ENCODE assay signal across 8 mouse cellular contexts in the genomic region with DNA sequence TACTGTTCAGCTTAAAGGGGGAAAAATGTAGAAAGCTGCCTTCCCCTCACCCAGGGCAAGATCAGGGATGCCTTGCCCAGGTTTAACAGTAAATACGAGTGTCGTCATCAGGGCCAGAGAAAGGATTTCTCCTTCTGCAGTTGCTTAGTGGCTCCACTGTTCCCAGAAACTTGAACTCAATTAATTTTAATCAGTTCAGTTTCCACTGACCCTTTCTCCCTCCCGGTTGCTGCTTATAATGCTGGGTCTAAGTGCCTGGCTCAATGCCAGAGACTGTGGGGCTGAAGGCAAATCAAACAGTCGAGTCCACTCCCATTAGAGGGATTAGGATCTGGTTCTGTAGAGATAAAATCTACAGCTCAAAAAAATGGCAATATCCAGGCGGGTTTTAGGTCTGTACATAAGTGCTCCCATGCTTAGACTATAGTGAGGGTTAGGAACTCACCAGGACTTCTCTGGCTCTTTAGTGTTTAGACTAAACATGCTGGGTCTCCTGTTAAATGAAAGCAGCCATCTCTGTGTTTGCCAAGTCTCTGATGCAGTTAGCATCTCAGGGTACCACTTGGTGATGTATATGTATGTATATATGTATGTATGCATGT.
DNase-seq lines count a peak whose midpoint lies in the region; ATAC-seq and TF ChIP-seq lines count a peak whose summit lies in the region.
"Had no signal": no experiment of that assay in that cellular context is flagged by ENCODE, and none has a peak within 500 bp of the region (broad histone marks: within the 10 kb centered on the region; RNA-seq: fewer than 3 reads in every experiment).

No protein-coding gene starts in this region.

- no peak overlapping the region for H3K4me2 ChIP-seq in lung, postnatal 0 days (replicated peaks; ENCODE audit: low read depth, low read length)
- H3K4me2 ChIP-seq in forebrain, postnatal 0 days (ENCODE audit: low read depth), result no peak overlapping the region
- H3K4me2 ChIP-seq in limb, embryonic 11.5 days (ENCODE audit: low read depth, severe bottlenecking), result no peak overlapping the region
- H3K4me2 ChIP-seq in stomach, postnatal 0 days (replicated peaks; ENCODE audit: low read depth), result no peak overlapping the region
- H3K4me2 ChIP-seq: neural tube, embryonic 12.5 days had no signal

- no peak overlapping the region for H3K9ac ChIP-seq in lung, postnatal 0 days (replicated peaks; ENCODE audit: low read depth)
- no peak overlapping the region for H3K9ac ChIP-seq in forebrain, postnatal 0 days
- no peak overlapping the region for H3K9ac ChIP-seq in limb, embryonic 11.5 days (ENCODE audit: low read length)
- H3K9ac ChIP-seq in stomach, postnatal 0 days (ENCODE audit: low read length), result no peak overlapping the region
- H3K9ac ChIP-seq: neural tube, embryonic 12.5 days had no signal

- intact Hi-C loops in gastrocnemius, postnatal 14 days (cut with DNase I; ENCODE audit: low total_unique reads), result no loop called here

- H3K4me3 ChIP-seq in lung, postnatal 0 days (ENCODE audit: low read depth, low read length), result no peak overlapping the region
- H3K4me3 ChIP-seq in lung, adult 2 months (replicated peaks; ENCODE audit: extremely low read depth, low read depth, low read length), result no peak overlapping the region
- H3K4me3 ChIP-seq in forebrain, postnatal 0 days (ENCODE audit: low read depth, low read length), result no peak overlapping the region
- no peak overlapping the region for H3K4me3 ChIP-seq in limb, embryonic 11.5 days (ENCODE audit: low read depth, low read length)
- no peak overlapping the region for H3K4me3 ChIP-seq in stomach, postnatal 0 days (ENCODE audit: low read depth, low read length)
- H3K4me3 ChIP-seq: neural tube, embryonic 12.5 days had no signal

- H3K4me1 ChIP-seq in lung, postnatal 0 days (ENCODE audit: insufficient read depth, low read depth, low read length), result no peaks in the 10 kb centered on the region
- H3K4me1 ChIP-seq in lung, adult 2 months (ENCODE audit: control insufficient read depth, insufficient read depth, low read length), result no peaks in the 10 kb centered on the region
- no peaks in the 10 kb centered on the region for H3K4me1 ChIP-seq in forebrain, postnatal 0 days (ENCODE audit: insufficient read depth)
- peaks cover 8% of the 10 kb centered on the region; the same call in 1 of the 2 replicates for H3K4me1 ChIP-seq in limb, embryonic 11.5 days (ENCODE audit: control insufficient read depth, insufficient read depth, low read length)
- 0 out of 2 replicates have a peak, but pooled peaks cover 4% of the 10 kb centered on the region for H3K4me1 ChIP-seq in stomach, postnatal 0 days (replicated peaks; ENCODE audit: control insufficient read depth, insufficient read depth)

- WGBS in lung, postnatal 0 days, result 20% methylated on average over 5 of the region's 5 CpGs
- 45% methylated on average over 5 of the region's 5 CpGs for WGBS in lung, adult 2 months
- WGBS in forebrain, postnatal 0 days, result 15% methylated on average over 5 of the region's 5 CpGs
- 33% methylated on average over 5 of the region's 5 CpGs for WGBS in limb, embryonic 11.5 days
- WGBS in stomach, postnatal 0 days, result 15% methylated on average over 5 of the region's 5 CpGs

- H3K27ac ChIP-seq in lung, postnatal 0 days (ENCODE audit: low read length), result no peak overlapping the region
- H3K27ac ChIP-seq in forebrain, postnatal 0 days (ENCODE audit: low read depth, low read length), result no peak overlapping the region
- peak overlapping the region; percentile 47; the same call in 1 of the 2 replicates for H3K27ac ChIP-seq in limb, embryonic 11.5 days (replicated peaks; ENCODE audit: low read depth, low read length)
- 0 out of 2 replicates have a peak overlapping the region, but pooled peaks have one; percentile 8 for H3K27ac ChIP-seq in stomach, postnatal 0 days (replicated peaks)
- H3K27ac ChIP-seq: neural tube, embryonic 12.5 days had no signal

- 0 out of 2 replicates have a peak, but pooled peaks cover 5% of the 10 kb centered on the region for H3K36me3 ChIP-seq in lung, postnatal 0 days (ENCODE audit: insufficient read depth, low read length)
- peaks cover 46% of the 10 kb centered on the region for H3K36me3 ChIP-seq in forebrain, postnatal 0 days (ENCODE audit: insufficient read depth)
- H3K36me3 ChIP-seq in limb, embryonic 11.5 days (ENCODE audit: control insufficient read depth, insufficient read depth, low read length), result peaks cover 18% of the 10 kb centered on the region; the same call in 1 of the 2 replicates
- no peaks in the 10 kb centered on the region for H3K36me3 ChIP-seq in stomach, postnatal 0 days (ENCODE audit: control insufficient read depth, insufficient read depth, low read length)

- DNase-seq in lung, postnatal 0 days (ENCODE audit: low spot score), result peak; percentile 16
- DNase-seq in lung, adult 2 months, result no peak
- DNase-seq in forebrain, postnatal 0 days, result peak; percentile 51
- DNase-seq in limb, embryonic 11.5 days (ENCODE audit: low spot score), result peak; percentile 55
- DNase-seq in stomach, postnatal 0 days (ENCODE audit: low spot score), result no peak
- DNase-seq in gastrocnemius, postnatal 14 days, result no peak

- no peak for TF ChIP-seq POLR2A in lung, adult 2 months (IDR thresholded peaks at IDR 0.05; ENCODE audit: borderline replicate concordance, extremely low read depth, low read depth, low read length)

- ATAC-seq in lung, postnatal 0 days, result no peak
- peak; percentile 34; the same call in 1 of the 2 replicates for ATAC-seq in forebrain, postnatal 0 days
- peak; percentile 65 for ATAC-seq in limb, embryonic 11.5 days (ENCODE audit: insufficient number of reproducible peaks, low FRiP score, low TSS enrichment, low read depth)
- no peak for ATAC-seq in stomach, postnatal 0 days (ENCODE audit: low FRiP score, low TSS enrichment)
- no peak for ATAC-seq in megakaryocyte-erythroid progenitor cell, adult 5-6 weeks (replicated peaks; ENCODE audit: low FRiP score, low TSS enrichment, poor library complexity, severe bottlenecking)

- TF ChIP-seq CTCF in lung, postnatal 0 days (IDR thresholded peaks at IDR 0.05), result no peak
- no peak for TF ChIP-seq CTCF in lung, adult 2 months (IDR thresholded peaks at IDR 0.05; ENCODE audit: insufficient read depth, low read length)
- no peak for TF ChIP-seq CTCF in forebrain, postnatal 0 days (IDR thresholded peaks at IDR 0.05; ENCODE audit: low read depth)
- no peak for TF ChIP-seq CTCF in stomach, postnatal 0 days (IDR thresholded peaks at IDR 0.05; ENCODE audit: low read depth)

- TF ChIP-seq EP300 in lung, postnatal 0 days (IDR thresholded peaks at IDR 0.05), result no peak
- no peak for TF ChIP-seq EP300 in stomach, postnatal 0 days (optimal IDR thresholded peaks at IDR 0.05)

- H3K9me3 ChIP-seq in lung, postnatal 0 days (ENCODE audit: low read length), result no peaks in the 10 kb centered on the region
- H3K9me3 ChIP-seq in forebrain, postnatal 0 days (ENCODE audit: low read length), result no peaks in the 10 kb centered on the region
- no peaks in the 10 kb centered on the region for H3K9me3 ChIP-seq in limb, embryonic 11.5 days (ENCODE audit: control insufficient read depth, low read length)
- no peaks in the 10 kb centered on the region for H3K9me3 ChIP-seq in stomach, postnatal 0 days (ENCODE audit: control insufficient read depth, low read length)
- H3K9me3 ChIP-seq: neural tube, embryonic 12.5 days had no signal

- H3K27me3 ChIP-seq in lung, postnatal 0 days (replicated peaks; ENCODE audit: insufficient read depth, low read length), result no peaks in the 10 kb centered on the region
- H3K27me3 ChIP-seq in forebrain, postnatal 0 days (ENCODE audit: insufficient read depth, low read length), result no peaks in the 10 kb centered on the region
- H3K27me3 ChIP-seq in limb, embryonic 11.5 days (ENCODE audit: control insufficient read depth, insufficient read depth, low read length), result no peaks in the 10 kb centered on the region
- no peaks in the 10 kb centered on the region for H3K27me3 ChIP-seq in stomach, postnatal 0 days (ENCODE audit: control insufficient read depth, insufficient read depth, low read length)
- H3K27me3 ChIP-seq: neural tube, embryonic 12.5 days had no signal

Comparison
In these comparisons a context has a peak if more than half of its experiments do, and no peak if none do; other contexts are left out.
1. DNase-seq: peak in lung, postnatal 0 days (single experiment), forebrain, postnatal 0 days (single experiment) and limb, embryonic 11.5 days (single experiment); none in lung, adult 2 months (single experiment), stomach, postnatal 0 days (single experiment) and gastrocnemius, postnatal 14 days (single experiment).
2. ATAC-seq: peak in forebrain, postnatal 0 days (single experiment) and limb, embryonic 11.5 days (single experiment); none in lung, postnatal 0 days (single experiment), stomach, postnatal 0 days (single experiment) and megakaryocyte-erythroid progenitor cell, adult 5-6 weeks (single experiment).
3. H3K27ac ChIP-seq: peak in limb, embryonic 11.5 days (single experiment) and stomach, postnatal 0 days (single experiment); none in lung, postnatal 0 days (single experiment) and forebrain, postnatal 0 days (single experiment).